ENCODE assay signal across 11 mouse cellular contexts in genomic region chrX:143344509-143345495, GRCm38 (mm10). TPM values are rescaled to one million over a fixed set of nuclear protein-coding genes. Genes with fewer than 3 reads are reported as not detected.
A peak's percentile ranks its signal among the peaks of the same experiment; 100 is the strongest.
DNase-seq lines count a peak whose midpoint lies in the region; ATAC-seq lines count a peak whose summit lies in the region.
"Had no signal": no experiment of that assay in that cellular context is flagged by ENCODE, and none has a peak within 500 bp of the region (broad histone marks: within the 10 kb centered on the region; RNA-seq: fewer than 3 reads in every experiment).

No protein-coding gene starts in this region.

- peaks cover 14% of the 10 kb centered on the region for H3K27me3 ChIP-seq in midbrain, embryonic 11.5 days (ENCODE audit: control insufficient read depth, insufficient read depth, low read length)

- DNase-seq in heart, adult 11 months: peak; percentile 71
- DNase-seq in heart, postnatal 36 days: no peak
- DNase-seq in embryo, embryonic 10.5 days (ENCODE audit: low spot score): peak; percentile 8
- DNase-seq in kidney, adult 8-10 months: peak; percentile 41 to 54
- DNase-seq in lung, postnatal 36 days: peak; percentile 21
- DNase-seq in left cerebral cortex, postnatal 25 days (ENCODE audit: low spot score in 2 of 2): no peak
- no peak for DNase-seq in midbrain, embryonic 11.5 days (ENCODE audit: low spot score, missing footprints)
- DNase-seq in natural killer cell, adult 2 months (ENCODE audit: low spot score in 2 of 2): no peak
- DNase-seq: midbrain, embryonic 14.5 days; right cerebral cortex, postnatal 4 days had no signal

- WGBS in midbrain, embryonic 11.5 days: 62% methylated on average over 5 of the region's 5 CpGs

- no peak overlapping the region for H3K4me2 ChIP-seq in midbrain, embryonic 11.5 days
- H3K4me2 ChIP-seq: embryonic facial prominence, embryonic 12.5 days had no signal

- H3K36me3 ChIP-seq in midbrain, embryonic 11.5 days (ENCODE audit: control insufficient read depth, insufficient read depth, low read length): no peaks in the 10 kb centered on the region
- H3K36me3 ChIP-seq: embryonic facial prominence, embryonic 12.5 days had no signal

- H3K9me3 ChIP-seq in midbrain, embryonic 11.5 days (ENCODE audit: control insufficient read depth, low read length): no peaks in the 10 kb centered on the region
- H3K9me3 ChIP-seq: embryonic facial prominence, embryonic 12.5 days had no signal

- no peak for ATAC-seq in midbrain, embryonic 11.5 days (ENCODE audit: low FRiP score)

- H3K27ac ChIP-seq in midbrain, embryonic 11.5 days (ENCODE audit: low read depth, low read length): no peak overlapping the region
- H3K27ac ChIP-seq: embryonic facial prominence, embryonic 12.5 days had no signal

- intact Hi-C loops in heart, postnatal 36 days (cut with DNase I): no loop called here
- intact Hi-C loops in left cerebral cortex, postnatal 25 days (cut with DNase I): no loop called here

- H3K9ac ChIP-seq in midbrain, embryonic 11.5 days (ENCODE audit: low read length): no peak overlapping the region
- H3K9ac ChIP-seq: embryonic facial prominence, embryonic 12.5 days had no signal

- H3K4me1 ChIP-seq in midbrain, embryonic 11.5 days (ENCODE audit: control insufficient read depth, insufficient read depth, low read length): no peaks in the 10 kb centered on the region
- H3K4me1 ChIP-seq: embryonic facial prominence, embryonic 12.5 days had no signal

- no peak overlapping the region for H3K4me3 ChIP-seq in midbrain, embryonic 11.5 days (ENCODE audit: low read depth, low read length)
- H3K4me3 ChIP-seq: embryonic facial prominence, embryonic 12.5 days had no signal

RNA-seq across cellular contexts. Expression of gene Chrdl1, which starts 49.3 kb away (rescaled TPM):
- 1 to 10 TPM; 2.2 to 2.5 TPM for total RNA-seq in heart, postnatal 36 days (2021)
- total RNA-seq in left cerebral cortex, postnatal 25 days (2021): 10 to 100 TPM; 16.2 to 18.9 TPM
- polyA plus RNA-seq in midbrain, embryonic 11.5 days (2014; fragmentation: Nextera tagmentation; extraction: Ambion mirVana): 4.9 and 6.0 TPM in 2 replicates

Comparison
In these comparisons a context has a peak if more than half of its experiments do, and no peak if none do; other contexts are left out.
1. DNase-seq: peak in heart, adult 11 months (single experiment), embryo, embryonic 10.5 days (single experiment), kidney, adult 8-10 months (2 of 2) and lung, postnatal 36 days (single experiment); none in heart, postnatal 36 days (0 of 2), left cerebral cortex, postnatal 25 days (0 of 2), midbrain, embryonic 11.5 days (single experiment) and natural killer cell, adult 2 months (0 of 2).
2. RNA of gene Chrdl1, which starts 49.3 kb away (total RNA-seq): 16.2 to 18.9 TPM in left cerebral cortex, postnatal 25 days; 2.2 to 2.5 TPM in heart, postnatal 36 days; every median in the first group is over 4 times any median in the second.